Mouse (Mus musculus): Measurements from ENCODE around the gene Sorbs1. TPM values are rescaled to one million over a fixed set of nuclear protein-coding genes. Genes with fewer than 3 reads are reported as not detected.

Sorbs1 gene
- total RNA-seq (2014; fragmentation: Nextera tagmentation) (3.7 and 7.9 TPM in 2 replicates), total RNA-seq (2017) (0.15 and 7.4 TPM in 2 replicates)

DNA sequence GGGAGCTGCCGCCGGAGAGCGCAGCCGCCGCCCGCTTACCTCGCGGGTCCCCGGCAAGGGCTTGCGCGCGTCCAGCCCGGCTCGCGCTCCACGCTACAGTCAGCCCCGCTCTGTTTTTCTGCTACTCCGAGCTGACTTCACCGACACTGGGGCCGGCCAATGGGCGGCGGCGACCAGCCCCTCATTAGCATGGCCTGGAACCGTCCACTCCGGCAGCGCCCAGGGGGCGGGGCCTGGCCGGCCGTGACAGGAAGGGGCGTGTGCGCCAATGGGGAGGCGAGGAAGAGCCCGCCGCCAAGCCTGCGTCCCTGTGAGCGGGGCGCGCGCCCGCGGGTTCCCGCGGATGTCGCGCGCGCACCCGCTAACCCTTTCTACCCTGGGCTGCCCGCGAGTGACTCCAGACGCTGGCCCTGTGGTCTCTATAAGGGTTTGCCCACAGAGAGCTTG, at the start of gene Sorbs1:
Gene Sorbs1 (minus strand): TSS at position 148 of the 447 bp plus-strand sequence.
- peak; percentile 97 for ATAC-seq (replicated peaks; ENCODE audit: poor library complexity, severe bottlenecking)

DNA sequence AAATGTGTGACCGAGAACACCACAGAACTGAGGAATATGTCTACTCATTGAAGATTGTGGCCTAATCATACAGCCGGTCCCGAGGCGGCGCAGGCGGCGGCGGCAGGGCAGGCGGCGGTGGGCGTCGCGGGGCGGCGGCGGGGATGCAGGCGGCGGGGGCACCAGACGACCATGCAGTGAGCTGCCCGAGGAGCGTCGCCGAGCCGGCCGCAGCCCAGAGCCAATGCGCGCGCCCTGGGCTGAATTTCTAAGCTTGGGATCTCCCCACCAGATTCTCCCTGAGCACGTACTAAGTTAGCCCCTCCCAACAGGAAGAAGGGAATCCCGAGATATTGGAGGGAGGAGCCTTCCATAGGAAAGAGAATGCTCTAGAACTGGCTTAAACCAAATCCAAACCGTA, 47.9 kb upstream of the Sorbs1 start:
- ATAC-seq (replicated peaks; ENCODE audit: poor library complexity, severe bottlenecking) = peak; percentile 78

DNA sequence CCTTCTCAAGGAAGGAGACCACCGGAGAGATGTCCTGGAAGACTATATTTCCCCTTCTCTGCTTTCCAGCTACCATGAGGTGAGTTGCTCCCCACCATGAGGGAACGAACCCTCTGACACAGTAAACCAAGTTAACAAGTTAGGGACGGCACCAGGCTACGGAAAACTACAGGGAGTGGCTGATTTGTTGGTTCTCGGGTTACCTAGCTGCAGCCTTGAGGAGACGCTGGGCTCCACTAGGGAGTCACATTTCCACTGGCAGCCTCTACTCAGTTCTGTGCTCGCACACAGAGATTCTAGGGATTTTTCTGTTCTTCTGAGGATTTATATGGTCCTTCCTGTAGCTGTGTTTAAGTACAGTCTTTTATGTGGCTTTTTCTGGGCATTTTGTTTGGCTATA, 42.5 kb upstream of the Sorbs1 start:
- no peak for ATAC-seq (replicated peaks; ENCODE audit: poor library complexity, severe bottlenecking)

DNA sequence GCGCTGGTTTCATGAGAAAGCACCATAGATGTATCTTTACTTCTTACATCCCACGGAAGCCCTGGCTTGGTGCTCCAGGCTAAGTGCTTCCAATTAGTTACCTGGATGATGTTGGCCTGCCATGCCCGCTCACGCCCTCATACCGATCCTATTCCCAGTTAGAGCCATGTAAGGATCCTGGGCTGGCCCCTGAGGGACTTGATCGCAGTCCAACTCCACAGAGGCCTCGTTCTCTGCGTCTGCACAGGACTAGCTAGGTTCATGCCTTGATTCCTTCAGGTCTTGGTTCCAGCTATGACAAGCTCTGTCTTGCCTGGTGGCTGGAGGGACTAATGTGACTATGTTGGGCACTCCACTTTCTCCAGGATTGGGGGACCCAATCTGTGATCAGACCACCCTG, 41.6 kb upstream of the Sorbs1 start:
- no peak for ATAC-seq (replicated peaks; ENCODE audit: poor library complexity, severe bottlenecking)

DNA sequence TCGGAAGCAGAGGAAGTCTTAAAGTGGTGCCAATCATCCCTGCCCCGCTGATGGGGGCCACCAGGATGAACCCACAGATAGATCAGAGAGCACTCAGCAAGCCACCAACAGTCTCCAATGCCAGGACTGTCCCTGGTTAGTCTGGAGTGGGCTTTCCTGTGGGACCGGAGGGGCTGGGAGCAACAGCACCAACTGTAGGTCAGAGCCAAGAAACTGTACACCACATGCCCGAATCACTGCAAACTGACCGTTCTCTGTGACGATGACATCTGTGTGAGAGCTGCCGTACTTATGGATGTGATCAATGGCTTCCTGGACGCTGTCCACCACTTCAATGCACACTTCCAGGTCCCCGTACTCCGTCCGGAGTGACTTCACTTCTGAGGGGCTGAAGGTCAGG, 40.8 kb upstream of the Sorbs1 start:
- no peak for ATAC-seq (replicated peaks; ENCODE audit: poor library complexity, severe bottlenecking)

DNA sequence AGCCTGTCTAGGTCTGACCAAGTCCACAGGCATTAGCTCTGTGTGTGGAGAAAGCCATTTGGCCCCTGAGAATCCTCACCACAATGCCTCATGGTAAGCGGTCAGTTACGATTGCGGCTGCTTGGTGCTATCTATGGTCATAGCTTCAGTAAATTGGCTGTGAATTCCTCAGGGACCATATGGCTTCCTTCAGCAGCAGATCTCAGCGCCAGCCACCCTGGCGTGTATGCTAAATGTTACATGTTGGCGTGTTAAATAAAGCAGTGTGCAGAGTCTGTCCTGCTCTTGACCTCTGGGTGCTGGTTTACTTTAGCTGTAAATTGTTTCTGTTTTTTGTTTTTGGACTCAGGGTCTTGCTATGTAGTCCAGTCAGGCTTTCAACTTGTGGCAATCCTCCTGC, 40.3 kb upstream of the Sorbs1 start:
- no peak for ATAC-seq (replicated peaks; ENCODE audit: poor library complexity, severe bottlenecking)

DNA sequence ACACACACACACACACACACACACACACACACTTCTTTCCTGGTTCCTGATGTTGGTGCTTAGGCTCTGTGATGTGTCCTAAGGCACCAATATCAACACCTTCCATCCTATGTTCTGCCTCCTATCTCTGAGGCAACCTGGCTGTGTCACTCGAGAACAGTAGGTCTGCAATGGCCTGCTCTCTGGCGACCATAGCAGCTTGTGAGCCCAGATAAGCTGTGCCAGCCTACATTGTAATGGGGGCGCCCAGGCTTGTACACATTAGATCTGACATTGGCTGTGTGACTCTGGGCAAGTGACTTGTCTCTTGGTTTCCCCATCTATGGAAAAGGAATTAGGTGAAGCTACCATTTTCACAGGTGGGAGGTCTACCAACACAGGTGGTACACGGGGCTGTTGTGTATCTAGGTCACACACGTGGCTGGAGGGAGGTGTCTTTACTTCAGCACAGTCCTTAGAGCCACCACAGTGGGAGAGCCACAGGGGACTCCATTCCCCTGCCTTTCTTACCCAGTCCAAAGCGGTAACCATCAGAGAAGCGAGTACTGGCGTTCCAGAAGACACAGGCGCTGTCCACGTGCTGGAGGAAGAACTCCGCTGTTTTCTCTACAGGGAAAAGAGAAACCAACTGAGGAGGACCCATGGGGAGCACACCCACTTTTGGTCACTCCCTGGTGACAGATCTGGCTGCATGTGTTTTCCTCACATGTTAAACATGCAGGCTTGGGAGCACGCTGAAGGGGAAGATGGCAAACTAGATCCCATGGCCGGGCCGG, 39.6 kb upstream of the Sorbs1 start:
- ATAC-seq (replicated peaks; ENCODE audit: poor library complexity, severe bottlenecking) = no peak

DNA sequence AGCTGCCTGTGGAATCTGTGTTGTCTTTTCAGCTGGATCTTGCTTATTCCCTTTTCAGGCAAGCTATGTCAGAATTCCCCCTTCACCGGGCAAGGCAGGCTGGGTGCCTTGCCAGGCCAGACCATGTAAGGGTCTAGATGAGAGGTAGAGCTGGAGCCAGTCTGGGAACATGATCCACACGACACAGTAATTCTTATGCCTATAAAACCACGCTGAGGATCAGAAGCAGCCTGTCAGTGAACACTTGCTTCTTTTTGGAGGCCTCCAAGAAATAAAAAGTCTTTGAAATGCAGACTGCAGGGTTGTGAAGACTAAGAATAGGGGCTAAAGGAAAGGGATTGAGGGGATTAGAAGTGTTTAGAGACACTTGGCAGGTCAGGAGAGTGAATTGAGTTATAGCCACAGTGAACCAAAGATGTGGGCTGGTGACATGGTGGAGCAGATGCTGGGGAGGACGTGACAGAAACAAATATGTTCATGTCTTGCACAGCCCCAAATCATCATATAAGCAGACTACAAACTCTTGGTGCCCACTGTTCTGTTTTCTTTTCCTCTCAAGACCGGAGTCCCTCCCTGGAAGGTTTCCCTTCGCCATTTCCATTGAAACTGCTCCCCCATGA, 36.0 kb upstream of the Sorbs1 start:
- ATAC-seq (replicated peaks; ENCODE audit: poor library complexity, severe bottlenecking) = no peak

DNA sequence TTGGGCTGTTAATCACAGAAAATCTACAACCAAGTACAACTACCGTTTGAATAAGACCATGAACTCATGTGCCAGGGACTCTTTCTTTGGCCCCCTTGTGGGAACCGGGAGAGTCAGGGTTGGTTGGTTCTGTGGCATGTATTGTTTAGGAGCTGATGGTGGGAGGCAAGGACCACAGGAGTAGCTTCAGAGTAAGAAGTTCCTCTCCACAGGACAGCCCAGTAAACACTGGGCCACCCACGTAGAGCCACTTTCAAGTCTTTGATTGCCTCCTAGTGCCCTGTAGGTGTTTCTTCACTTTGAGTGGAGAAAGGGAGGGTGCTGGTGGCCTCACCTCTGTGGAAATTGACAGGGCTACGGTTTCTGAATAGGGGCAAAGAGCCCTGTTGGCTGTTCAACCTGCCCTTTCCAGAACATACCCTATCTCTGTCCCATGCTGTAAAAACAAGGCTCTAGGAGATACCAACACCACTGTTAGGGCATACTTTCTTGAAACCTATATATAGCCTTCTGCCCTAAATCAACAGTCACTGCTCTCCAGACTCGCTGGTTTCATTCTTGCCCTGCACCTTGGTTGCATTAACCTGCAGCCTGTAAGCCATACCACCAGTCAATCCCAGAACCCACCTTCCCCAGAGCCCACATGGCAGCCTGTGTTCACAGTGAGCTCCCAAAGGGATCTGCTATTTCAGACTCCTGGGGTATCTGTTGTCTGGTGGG, 35.4 kb upstream of the Sorbs1 start:
- ATAC-seq (replicated peaks; ENCODE audit: poor library complexity, severe bottlenecking) = no peak

DNA sequence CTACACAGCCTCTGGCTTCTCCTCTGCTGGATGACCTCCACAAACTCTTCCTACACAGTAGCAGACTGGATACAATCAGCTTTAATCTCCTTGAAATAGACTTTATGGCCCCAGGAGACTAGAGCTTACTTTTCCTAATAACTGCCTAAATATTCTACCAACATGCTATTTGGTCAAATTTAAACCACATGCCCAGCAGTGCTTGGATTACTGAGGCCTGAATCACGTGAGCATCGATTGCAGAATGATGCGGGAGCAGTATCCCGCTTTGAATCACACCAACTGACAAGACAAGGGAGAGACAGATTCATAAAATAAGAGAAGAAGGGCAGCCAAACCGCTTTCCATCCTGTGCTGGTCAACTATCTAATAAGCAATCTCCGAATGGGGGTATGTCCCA, 34.8 kb upstream of the Sorbs1 start:
- ATAC-seq (replicated peaks; ENCODE audit: poor library complexity, severe bottlenecking) = no peak

DNA sequence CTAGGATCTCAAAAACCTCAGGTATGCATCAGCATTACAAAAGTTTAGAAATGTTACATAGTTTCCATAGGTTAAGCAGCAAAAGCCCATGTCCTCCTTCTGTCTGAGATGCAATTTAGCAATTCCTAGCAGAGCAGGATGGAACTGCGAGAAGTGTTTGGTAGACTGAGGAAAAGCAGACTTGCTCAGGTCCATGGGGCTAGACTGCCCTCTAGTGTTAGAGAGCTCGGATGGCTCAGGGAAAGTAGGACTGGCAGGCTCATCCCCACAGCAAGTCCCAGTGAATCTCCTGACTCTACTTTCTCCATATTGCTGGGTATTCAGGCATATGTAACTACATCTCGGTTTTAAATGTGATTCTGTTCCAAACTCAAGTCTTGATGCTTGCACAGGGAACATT, 31.3 kb upstream of the Sorbs1 start:
- peak; percentile 52 for ATAC-seq (replicated peaks; ENCODE audit: poor library complexity, severe bottlenecking)

DNA sequence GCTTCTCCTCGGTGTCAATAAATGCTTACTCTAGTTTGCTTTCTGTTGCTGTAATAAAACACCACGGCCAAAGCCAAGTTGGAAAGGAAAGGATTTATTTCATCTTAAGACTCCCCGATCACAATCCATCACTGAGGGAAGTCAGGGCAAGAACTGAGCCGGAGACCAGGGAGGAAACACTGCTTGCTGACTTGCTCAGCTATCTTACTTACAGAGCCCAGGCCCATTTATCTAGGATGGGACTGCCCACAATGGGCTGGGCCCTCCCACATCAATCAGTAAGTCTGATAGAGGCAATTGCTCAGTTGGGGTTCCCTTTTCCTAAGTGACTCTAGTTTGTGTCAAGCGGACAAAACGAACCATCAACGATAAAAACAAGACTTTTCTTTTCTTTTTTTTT, 29.2 kb upstream of the Sorbs1 start:
- no peak for ATAC-seq (replicated peaks; ENCODE audit: poor library complexity, severe bottlenecking)

DNA sequence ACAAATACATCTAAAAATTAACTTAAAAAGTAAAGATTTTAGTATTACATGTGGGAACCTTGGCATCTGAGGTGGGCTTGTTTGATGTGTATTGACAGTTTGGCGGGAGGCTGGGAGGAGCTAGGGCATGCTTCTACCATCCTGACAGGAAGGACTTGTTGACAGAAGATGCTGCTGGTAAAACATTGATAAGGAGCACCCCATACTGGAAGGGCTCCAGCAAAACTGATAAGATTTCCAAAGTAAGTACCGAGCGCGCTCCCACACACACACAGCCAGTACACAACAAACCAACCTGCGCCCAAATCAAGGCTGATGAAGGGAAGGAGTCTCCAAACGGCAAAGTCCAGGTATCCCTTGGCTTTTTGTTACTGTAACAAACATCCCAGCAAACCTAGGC, 22.9 kb upstream of the Sorbs1 start:
- no peak for ATAC-seq (replicated peaks; ENCODE audit: poor library complexity, severe bottlenecking)

DNA sequence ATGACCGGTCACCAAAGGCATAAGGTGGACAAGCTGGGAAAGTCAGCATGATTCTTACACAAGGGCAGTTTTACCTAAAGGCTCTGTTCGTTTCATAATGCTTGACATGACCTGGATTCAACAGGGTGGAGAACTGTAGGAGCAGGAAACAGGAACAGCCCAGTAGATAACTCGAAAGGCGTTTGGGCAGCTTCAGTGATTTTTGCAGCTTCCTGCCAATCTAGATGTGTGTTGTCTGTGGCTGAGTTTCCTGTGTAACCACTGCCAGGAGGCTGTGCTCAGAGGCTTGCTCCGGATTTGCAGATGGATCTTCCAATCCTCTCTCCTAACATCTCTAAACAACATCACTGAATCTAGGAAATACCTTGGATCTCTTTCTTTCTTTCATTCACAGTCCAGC, 18.9 kb upstream of the Sorbs1 start:
- no peak for ATAC-seq (replicated peaks; ENCODE audit: poor library complexity, severe bottlenecking)

DNA sequence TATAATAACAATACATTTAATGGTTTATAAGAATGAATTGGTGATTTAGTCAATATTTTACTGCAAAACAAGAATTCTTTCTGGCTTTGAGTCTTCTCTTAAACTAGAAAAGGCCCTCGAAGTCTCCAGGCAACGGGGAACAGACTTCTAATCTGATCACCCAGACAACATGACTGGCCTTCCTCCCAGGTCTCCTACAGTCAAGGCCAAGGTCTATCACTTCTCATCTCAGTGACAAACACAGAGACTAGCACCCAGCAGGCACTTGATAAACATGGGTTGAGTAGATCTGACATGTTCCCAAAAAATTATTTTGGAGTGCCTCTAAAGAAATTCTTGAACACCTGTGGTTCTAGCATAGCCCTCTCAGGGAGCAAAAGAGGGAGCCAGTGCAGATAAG, 16.7 kb upstream of the Sorbs1 start:
- ATAC-seq (replicated peaks; ENCODE audit: poor library complexity, severe bottlenecking) = no peak

DNA sequence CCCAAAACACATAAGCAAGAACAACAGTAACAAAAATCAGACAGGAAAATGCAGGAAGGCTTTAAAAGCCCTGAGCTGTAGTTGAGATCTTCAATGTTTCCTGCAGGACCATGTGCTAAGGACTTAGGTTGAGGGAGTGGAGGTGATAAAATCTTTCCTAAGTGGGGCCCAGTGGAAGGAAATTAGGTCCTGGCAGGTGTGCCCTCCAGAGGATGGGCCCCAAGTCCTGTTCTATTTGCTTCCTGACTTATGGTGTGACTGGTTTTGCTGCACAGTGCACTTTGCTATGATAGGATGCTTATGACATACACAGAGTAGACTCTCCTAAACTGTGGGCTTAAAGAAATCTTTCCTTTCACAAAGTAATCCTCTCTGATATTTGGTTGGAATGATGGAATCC, 14.7 kb upstream of the Sorbs1 start:
- ATAC-seq (replicated peaks; ENCODE audit: poor library complexity, severe bottlenecking) = no peak

DNA sequence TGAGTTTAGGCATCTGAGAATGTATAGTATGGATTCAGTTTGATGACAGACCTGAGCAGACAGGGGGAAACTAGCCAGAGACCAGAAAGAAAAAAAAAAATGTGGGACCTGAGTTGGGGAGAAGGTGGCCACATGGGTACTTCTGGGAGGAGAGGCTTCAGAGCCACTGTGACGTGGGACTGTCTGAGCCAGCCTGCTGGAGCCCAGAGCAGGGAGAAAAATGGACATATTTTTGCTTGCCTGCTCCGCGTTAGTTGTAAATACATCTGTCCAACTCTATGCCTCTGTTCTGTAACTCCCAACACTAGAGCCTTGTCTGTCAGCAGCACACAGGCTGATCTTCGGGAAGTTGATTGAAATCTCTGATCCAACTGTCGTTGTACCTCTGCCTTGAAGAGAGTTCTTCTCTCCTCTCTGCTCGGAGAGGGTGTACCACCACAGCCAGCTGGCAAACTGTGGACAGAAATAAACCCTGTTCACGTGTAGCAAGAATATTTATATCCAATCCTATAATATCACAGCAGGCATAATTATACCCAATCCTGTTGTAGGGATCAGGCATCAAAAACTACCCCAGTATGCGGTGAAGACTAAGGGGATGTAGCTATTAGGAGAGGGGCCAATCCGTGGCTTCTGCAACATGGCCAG, 12.9 kb upstream of the Sorbs1 start:
- ATAC-seq (replicated peaks; ENCODE audit: poor library complexity, severe bottlenecking) = no peak

DNA sequence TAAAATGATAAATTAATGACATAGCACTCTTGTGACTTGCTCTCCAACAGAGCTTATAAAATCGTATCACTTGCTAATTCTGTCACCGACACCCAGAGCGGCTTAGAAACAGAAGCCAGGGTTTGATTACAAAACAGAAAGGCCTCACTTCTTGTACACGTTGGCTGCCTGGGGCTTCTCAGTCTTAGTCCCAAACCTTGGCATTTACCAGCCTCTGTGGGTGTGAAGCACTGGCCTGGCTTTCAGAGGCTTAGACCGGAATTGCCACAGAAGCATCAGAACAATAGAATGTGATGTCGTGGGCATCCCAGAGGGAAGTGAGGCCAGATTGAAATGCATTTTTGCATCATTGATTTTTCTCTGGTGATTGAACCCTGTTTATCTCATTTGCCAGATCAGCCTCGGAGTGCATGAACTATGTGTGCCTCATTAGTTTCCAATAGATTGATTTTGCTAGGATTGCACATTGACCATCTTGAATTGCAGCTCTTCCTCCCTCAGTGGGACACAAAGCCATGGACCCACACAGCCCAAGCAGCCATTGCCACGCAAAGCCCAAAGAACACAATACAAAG, 9.9 kb upstream of the Sorbs1 start:
- ATAC-seq (replicated peaks; ENCODE audit: poor library complexity, severe bottlenecking) = no peak

DNA sequence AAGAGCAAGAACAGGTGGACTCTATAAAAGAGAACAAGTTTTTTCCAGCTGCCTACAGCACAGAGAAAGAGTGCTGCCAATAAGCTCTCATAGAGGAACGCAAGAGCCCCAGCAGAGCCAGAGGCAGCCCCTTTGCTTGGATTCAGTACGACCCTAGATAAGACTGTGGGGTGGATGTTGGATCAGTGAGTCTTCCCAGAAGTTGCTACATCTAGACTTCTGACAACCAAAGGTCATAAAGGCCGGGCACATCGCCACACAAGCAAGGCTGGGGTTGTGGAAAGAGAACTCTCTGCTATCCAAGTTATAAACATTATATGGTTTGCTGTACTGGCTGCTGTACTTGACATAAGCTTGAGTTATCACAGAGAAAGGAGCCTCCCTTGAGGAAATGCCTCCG, 6.8 kb upstream of the Sorbs1 start:
- ATAC-seq (replicated peaks; ENCODE audit: poor library complexity, severe bottlenecking) = no peak

DNA sequence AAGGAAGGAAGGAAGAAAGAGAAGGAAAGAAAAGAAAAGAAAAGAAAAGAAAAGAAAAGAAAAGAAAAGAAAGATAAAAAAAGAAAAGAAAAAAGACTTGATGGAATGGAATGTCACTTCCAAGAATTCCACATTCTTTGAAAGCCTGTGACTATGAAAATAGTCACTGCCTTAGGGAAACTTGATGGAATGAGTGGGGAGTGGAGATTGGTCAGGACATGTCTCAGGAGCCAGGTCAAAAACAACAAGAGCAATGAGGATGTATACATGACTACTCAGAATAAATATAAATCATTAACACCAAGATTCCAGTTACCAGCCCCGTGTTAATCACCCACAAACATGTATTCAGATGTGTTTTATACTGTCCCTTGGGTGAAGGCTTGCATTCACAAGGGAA, 5.1 kb upstream of the Sorbs1 start:
- ATAC-seq (replicated peaks; ENCODE audit: poor library complexity, severe bottlenecking) = no peak

DNA sequence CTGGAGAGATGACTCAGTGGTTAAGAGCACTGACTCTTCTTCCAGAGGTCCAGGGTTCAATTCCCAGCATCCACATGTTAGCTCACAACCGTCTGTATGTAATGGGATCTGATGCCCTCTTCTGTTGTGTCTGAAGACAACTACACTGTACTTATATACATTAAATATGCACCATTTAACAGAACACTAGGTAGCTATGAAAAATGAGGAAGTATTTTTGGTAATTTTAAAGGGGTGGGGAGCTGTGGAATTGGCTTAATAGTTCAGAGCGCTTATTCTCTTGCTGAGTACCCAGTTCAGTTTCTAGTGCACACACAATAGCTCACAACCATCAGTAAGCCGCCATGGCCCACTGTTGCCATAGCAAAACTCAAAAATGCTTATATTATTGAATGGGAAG, 2.0 kb upstream of the Sorbs1 start:
- no peak for ATAC-seq (replicated peaks; ENCODE audit: poor library complexity, severe bottlenecking)

Measured in granulocyte monocyte progenitor cell, adult 5-6 weeks (primary cell).